Mouse (Mus musculus): Measurements from ENCODE around the gene Dexi.

DNA sequence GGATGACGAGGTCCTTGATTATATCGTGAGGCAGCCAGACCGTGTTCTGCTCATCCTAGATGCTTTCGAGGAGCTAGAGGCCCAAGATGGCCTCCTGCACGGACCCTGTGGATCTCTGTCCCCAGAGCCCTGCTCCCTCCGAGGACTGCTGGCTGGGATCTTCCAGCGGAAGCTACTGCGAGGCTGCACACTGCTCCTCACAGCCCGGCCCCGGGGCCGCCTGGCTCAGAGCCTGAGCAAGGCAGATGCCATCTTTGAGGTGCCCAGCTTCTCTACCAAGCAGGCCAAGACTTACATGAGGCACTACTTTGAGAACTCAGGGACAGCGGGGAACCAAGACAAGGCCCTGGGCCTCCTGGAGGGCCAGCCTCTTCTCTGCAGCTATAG is 31.7 kb downstream of the Dexi start:
- TF ChIP-seq CTCF (IDR thresholded peaks at IDR 0.05; ENCODE audit: extremely low read depth, insufficient read length, insufficient replicate concordance, low read depth, low read length) (no peak), POLR2A (IDR thresholded peaks at IDR 0.05; ENCODE audit: low read depth, low read length) (no peak)
